Mouse (Mus musculus): Measurements from ENCODE around the gene Bod1. TPM values are rescaled to one million over a fixed set of nuclear protein-coding genes. Genes with fewer than 3 reads are reported as not detected.

Gene Bod1
- 4.8 TPM for polyA plus RNA-seq (2017; shearing (Covaris generic))

DNA sequence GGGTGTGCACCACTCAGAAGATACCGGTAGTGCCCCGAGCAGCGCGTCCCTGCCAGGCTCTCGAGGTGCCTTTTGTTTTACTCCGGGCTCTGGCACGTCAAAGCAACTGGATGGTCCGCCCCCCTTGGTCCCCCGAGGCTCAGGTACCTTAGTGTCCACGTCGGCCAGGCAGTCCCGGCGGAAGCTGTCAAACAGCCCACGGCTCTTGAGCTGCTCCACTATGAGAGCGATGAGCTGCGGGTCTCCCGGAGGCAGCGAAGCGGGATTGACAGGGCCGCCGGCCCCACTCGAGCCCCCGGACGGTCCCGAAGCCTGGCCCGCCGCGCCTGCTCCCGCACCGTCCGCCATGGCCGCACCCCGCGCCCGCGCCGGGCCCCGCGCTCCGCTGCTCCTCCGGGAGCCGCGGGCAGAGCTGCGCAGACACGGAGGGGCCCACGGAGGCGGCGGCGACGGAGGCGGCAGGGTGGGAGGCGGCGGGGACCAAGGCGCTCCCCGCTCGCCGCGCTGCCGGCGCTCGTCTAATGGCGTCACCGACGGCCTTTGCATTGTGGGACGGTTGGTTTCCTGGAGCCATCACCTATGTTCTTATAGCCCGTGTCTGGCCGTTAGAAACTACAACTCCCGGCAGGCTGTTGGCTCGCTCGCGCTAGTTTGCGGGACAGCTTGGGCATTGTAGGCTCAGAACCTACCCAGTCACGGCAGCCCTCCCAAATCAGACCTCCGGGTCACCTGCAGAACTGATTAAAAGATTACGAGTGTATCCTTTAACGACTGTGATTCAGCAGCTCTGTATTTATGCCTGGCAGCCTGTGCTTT is at the start of gene Bod1:
Bod1 (minus strand) TSS at position 532 of the 816 bp plus-strand sequence.

Other genes with a start within 250 kb of the Bod1 start
- 15.7 TPM for gene Cpeb4, start 200.3 kb upstream of the Bod1 start, polyA plus RNA-seq (2017; shearing (Covaris generic))